Mouse (Mus musculus) myocyte (in vitro differentiated cells): ENCODE results near the gene Pisd.

Experiments
- E2F4 ChIP-seq: IDR thresholded peaks from one replicate; pipeline ENCODE4 v1.6.1; 2011; ENCODE audit warnings: mild to moderate bottlenecking, control low read depth, moderate library complexity; ENCODE audit not compliant: insufficient read depth
- MAX ChIP-seq: IDR thresholded peaks from one replicate; pipeline ENCODE4 v1.6.1; 2011; ENCODE audit warnings: low read depth, mild to moderate bottlenecking, control low read depth
- MYOD1 ChIP-seq, 3 experiments: IDR thresholded peaks; one replicate each; pipeline ENCODE4 v1.6.1; 2011; ENCODE audit warnings: control low read depth in 2 of 3, low read depth in 2 of 3, mild to moderate bottlenecking in 2 of 3, moderate library complexity in 1 of 3; ENCODE audit not compliant: insufficient read length in 2 of 3, control insufficient read depth in 1 of 3
- POLR2A ChIP-seq: IDR thresholded peaks from one replicate; pipeline ENCODE4 v1.6.1; 2011; ENCODE audit warnings: low read depth, mild to moderate bottlenecking, control low read depth, moderate library complexity; ENCODE audit not compliant: insufficient read length
- TCF3 ChIP-seq: IDR thresholded peaks from one replicate; pipeline ENCODE4 v1.6.1; 2011; ENCODE audit warnings: low read depth, control low read depth; ENCODE audit not compliant: insufficient read length
- USF1 ChIP-seq: IDR thresholded peaks from one replicate; pipeline ENCODE4 v1.6.1; 2011; ENCODE audit warnings: low read depth, mild to moderate bottlenecking, control low read depth, moderate library complexity

- TF ChIP-seq USF1 (no peak), POLR2A (no peak), E2F4 (no peak), TCF3 (no peak), MAX (no peak), MYOD1 (IDR thresholded peaks at IDR 0.05; ENCODE audit: control insufficient read depth in 1 of 3, insufficient read length in 2 of 3, low read depth in 2 of 3) (no peak)
Measured at GRCm38 (mm10) chr5:32720416-32720815, 65.0 kb downstream of the Pisd start.
